Mouse (Mus musculus): Measurements from ENCODE around the gene Ntsr1. TPM values are rescaled to one million over a fixed set of nuclear protein-coding genes. Genes with fewer than 3 reads are reported as not detected.

The Ntsr1 gene
- total RNA-seq, 1 experiment, result 0.09 TPM

DNA sequence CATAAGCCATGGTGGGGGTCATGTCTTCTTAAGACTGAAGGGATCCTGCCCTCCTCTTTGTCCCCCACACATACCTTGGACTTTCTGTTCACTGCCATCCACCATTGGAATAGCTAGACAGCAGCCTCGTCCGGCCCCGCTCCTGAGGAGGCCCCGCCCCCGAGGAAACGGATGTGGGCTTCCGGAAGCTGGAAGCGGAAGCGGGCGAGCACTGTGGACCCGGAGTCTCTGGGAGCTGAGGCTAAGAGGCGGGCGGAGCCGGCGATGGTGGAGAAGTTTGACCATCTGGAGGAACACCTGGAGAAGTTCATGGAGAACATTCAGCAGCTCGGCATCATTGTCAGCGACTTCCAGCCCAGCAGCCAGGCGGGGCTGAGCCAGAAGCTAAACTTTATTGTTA lies 45.3 kb downstream of the Ntsr1 start:
- in situ Hi-C loops (cut with MboI; ENCODE audit: low sequenced_read_pairs in 2 of 2, unreplicated experiment in 2 of 2), result no loop called here
- Histone ChIP-seq H3K9me3 (ENCODE audit: control insufficient read depth, insufficient read depth, low read depth, low read length) (no peaks in the 10 kb centered on the region), H3K4me3 (ENCODE audit: insufficient read depth in 1 of 2, low read depth in 1 of 2, low read length in 2 of 2, poor library complexity in 1 of 2, severe bottlenecking in 1 of 2) (peak overlapping the region in 1 of 2 experiments; percentile 39; a peak in 1 of 4 replicates), H3K27ac (ENCODE audit: insufficient read depth, low read depth, low read length, poor library complexity, severe bottlenecking) (no peak overlapping the region), H3K36me3 (ENCODE audit: control insufficient read depth, insufficient read depth, low read length, poor library complexity, severe bottlenecking) (no peaks in the 10 kb centered on the region), H3K4me1 (ENCODE audit: control insufficient read depth in 2 of 2, insufficient read depth in 2 of 2, low read length in 2 of 2, poor library complexity in 1 of 2) (peaks cover 0 to 3% of the 10 kb centered on the region in 2 experiments; a peak in 2 of 4 replicates), H3K9ac (ENCODE audit: insufficient read depth, low read depth, low read length, poor library complexity, severe bottlenecking) (no peak overlapping the region)
- no peak for TF ChIP-seq CHD2 (IDR thresholded peaks at IDR 0.05; ENCODE audit: low read depth, low read length)
- no peak for TF ChIP-seq HCFC1 (IDR thresholded peaks at IDR 0.05; ENCODE audit: borderline replicate concordance, insufficient read depth, low read length)
- TF ChIP-seq ZNF384 (IDR thresholded peaks at IDR 0.05; ENCODE audit: low read depth, low read length), result no peak
- DNase-seq (ENCODE audit: low read depth, low spot score), result no peak

DNA sequence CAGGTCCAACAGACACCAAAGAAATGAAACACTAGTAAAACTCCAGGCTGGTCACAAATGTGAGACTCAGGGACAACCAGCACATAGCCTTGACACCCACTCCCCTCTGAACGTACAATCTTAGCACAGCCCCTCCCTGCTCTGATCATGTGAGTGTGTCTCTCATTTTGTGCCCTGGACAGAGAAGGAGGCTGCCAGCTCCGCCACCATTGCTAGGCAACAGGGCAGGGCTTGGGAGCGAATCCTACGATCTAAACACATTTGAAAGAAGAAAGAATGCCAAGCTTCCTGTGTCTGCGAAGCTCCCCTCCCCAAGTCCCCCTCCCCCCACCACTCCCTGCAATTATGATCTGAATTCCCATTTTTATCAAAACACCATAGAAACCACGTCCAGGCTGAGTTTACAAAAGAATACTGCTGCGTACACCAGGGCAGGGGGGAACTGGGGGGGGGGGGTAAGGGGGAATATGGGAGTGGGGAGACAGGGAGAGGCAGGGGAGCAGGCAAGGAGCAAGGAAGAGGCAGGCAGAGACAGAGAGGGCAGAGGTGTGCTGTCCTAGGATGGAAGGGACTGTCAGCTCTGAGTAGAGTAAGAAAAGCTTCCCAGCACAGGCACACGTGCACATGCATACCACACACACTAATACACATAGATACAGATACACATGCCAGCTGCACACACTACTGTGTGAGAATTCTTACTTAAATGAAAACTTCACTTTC lies 47.8 kb downstream of the Ntsr1 start:
- TF ChIP-seq CHD2 (IDR thresholded peaks at IDR 0.05; ENCODE audit: low read depth, low read length) (no peak), ZNF384 (IDR thresholded peaks at IDR 0.05; ENCODE audit: low read depth, low read length) (no peak), ZC3H11A (IDR thresholded peaks at IDR 0.05; ENCODE audit: borderline replicate concordance, low read depth, low read length) (no peak), HCFC1 (IDR thresholded peaks at IDR 0.05; ENCODE audit: borderline replicate concordance, insufficient read depth, low read length) (no peak), MAFK (IDR thresholded peaks at IDR 0.05; ENCODE audit: insufficient read depth, low read depth, low read length) (no peak)
- Histone ChIP-seq H3K36me3 (ENCODE audit: control insufficient read depth, insufficient read depth, low read length, poor library complexity, severe bottlenecking) (no peaks in the 10 kb centered on the region), H3K4me3 (ENCODE audit: insufficient read depth in 1 of 2, low read depth in 1 of 2, low read length in 2 of 2, poor library complexity in 1 of 2, severe bottlenecking in 1 of 2) (no peak overlapping the region), H3K9ac (ENCODE audit: insufficient read depth, low read depth, low read length, poor library complexity, severe bottlenecking) (no peak overlapping the region), H3K4me1 (ENCODE audit: control insufficient read depth in 2 of 2, insufficient read depth in 2 of 2, low read length in 2 of 2, poor library complexity in 1 of 2) (peaks cover 0 to 3% of the 10 kb centered on the region in 2 experiments; a peak in 2 of 4 replicates), H3K27ac (ENCODE audit: insufficient read depth, low read depth, low read length, poor library complexity, severe bottlenecking) (no peak overlapping the region), H3K9me3 (ENCODE audit: control insufficient read depth, insufficient read depth, low read depth, low read length) (no peaks in the 10 kb centered on the region)
- no peak for DNase-seq (ENCODE audit: low read depth, low spot score)
- in situ Hi-C loops (cut with MboI; ENCODE audit: low sequenced_read_pairs in 2 of 2, unreplicated experiment in 2 of 2), result no loop called here

DNA sequence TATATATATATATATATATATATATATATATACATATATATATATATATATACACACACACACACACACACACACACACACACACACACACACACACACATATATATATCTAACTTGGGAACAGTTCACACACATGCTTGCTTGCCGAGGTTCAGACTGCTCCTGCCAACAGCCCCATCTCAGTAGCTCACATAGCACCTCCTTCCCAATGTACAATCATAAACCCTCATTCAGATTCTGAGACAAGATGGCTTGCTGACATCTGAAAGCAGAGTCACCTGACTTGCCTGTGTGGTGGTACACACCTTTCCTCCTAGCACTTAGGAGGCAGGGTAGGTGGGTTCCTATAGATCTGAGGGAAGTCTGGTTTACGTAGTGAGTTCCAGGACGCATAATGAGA lies 52.6 kb downstream of the Ntsr1 start:
- H3K9me3 ChIP-seq (ENCODE audit: control insufficient read depth, insufficient read depth, low read depth, low read length), result no peaks in the 10 kb centered on the region
- in situ Hi-C loops (cut with MboI; ENCODE audit: low sequenced_read_pairs in 2 of 2, unreplicated experiment in 2 of 2), result loop anchor here (5.0 to 25.0 kb wide), 3 partner anchors 58 to 235 kb away; partner anchors contain the start of genes Bhlhe23 (in 1 of the 2) and Ntsr1 (in 1 of the 2)

DNA sequence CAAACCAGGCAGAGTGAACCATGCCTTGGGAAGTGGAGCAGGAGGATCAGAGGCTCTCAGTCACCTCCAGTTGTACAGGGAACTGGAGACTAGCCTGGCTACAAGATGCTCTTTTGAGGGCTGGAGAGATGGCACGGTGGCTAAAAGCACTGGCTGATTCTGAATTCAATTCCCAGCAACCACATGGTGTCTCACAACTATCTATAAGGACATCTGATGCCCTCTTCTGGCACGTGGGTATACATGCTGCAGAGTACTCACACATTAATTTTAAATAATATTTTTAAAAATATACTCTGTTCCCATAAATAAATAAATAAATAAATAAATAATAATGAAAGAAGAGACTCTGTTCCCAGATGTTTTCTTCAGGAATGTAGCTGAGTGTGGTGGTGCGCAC lies 55.4 kb downstream of the Ntsr1 start:
- Histone ChIP-seq H3K4me3 (ENCODE audit: insufficient read depth in 1 of 2, low read depth in 1 of 2, low read length in 2 of 2, poor library complexity in 1 of 2, severe bottlenecking in 1 of 2) (no peak overlapping the region), H3K9me3 (ENCODE audit: control insufficient read depth, insufficient read depth, low read depth, low read length) (no peaks in the 10 kb centered on the region), H3K4me1 (ENCODE audit: control insufficient read depth in 2 of 2, insufficient read depth in 2 of 2, low read length in 2 of 2, poor library complexity in 1 of 2) (no peaks in the 10 kb centered on the region), H3K9ac (ENCODE audit: insufficient read depth, low read depth, low read length, poor library complexity, severe bottlenecking) (no peak overlapping the region), H3K27ac (ENCODE audit: insufficient read depth, low read depth, low read length, poor library complexity, severe bottlenecking) (no peak overlapping the region), H3K36me3 (ENCODE audit: control insufficient read depth, insufficient read depth, low read length, poor library complexity, severe bottlenecking) (no peaks in the 10 kb centered on the region)
- no peak for TF ChIP-seq ZC3H11A (IDR thresholded peaks at IDR 0.05; ENCODE audit: borderline replicate concordance, low read depth, low read length)
- TF ChIP-seq CHD2 (IDR thresholded peaks at IDR 0.05; ENCODE audit: low read depth, low read length), result no peak
- no peak for TF ChIP-seq MAFK (IDR thresholded peaks at IDR 0.05; ENCODE audit: insufficient read depth, low read depth, low read length)
- no peak for TF ChIP-seq ZNF384 (IDR thresholded peaks at IDR 0.05; ENCODE audit: low read depth, low read length)
- TF ChIP-seq HCFC1 (IDR thresholded peaks at IDR 0.05; ENCODE audit: borderline replicate concordance, insufficient read depth, low read length), result no peak
- no peak for DNase-seq (ENCODE audit: low read depth, low spot score)
- in situ Hi-C loops (cut with MboI; ENCODE audit: low sequenced_read_pairs in 2 of 2, unreplicated experiment in 2 of 2), result loop anchor here in 1 of 2 experiments (10.0 to 25.0 kb wide), 2 partner anchors 60 to 232 kb away; partner anchors contain the start of genes Bhlhe23 and Ntsr1

More for the DNA sequence above, 52.6 kb downstream of the Ntsr1 start:
- no peak overlapping the region for H3K4me3 ChIP-seq (ENCODE audit: insufficient read depth in 1 of 2, low read depth in 1 of 2, low read length in 2 of 2, poor library complexity in 1 of 2, severe bottlenecking in 1 of 2)
- no peaks in the 10 kb centered on the region for H3K36me3 ChIP-seq (ENCODE audit: control insufficient read depth, insufficient read depth, low read length, poor library complexity, severe bottlenecking)
- no peak overlapping the region for H3K27ac ChIP-seq (ENCODE audit: insufficient read depth, low read depth, low read length, poor library complexity, severe bottlenecking)
- TF ChIP-seq CHD2 (IDR thresholded peaks at IDR 0.05; ENCODE audit: low read depth, low read length) (no peak), ZC3H11A (IDR thresholded peaks at IDR 0.05; ENCODE audit: borderline replicate concordance, low read depth, low read length) (no peak), HCFC1 (IDR thresholded peaks at IDR 0.05; ENCODE audit: borderline replicate concordance, insufficient read depth, low read length) (no peak), ZNF384 (IDR thresholded peaks at IDR 0.05; ENCODE audit: low read depth, low read length) (no peak), MAFK (IDR thresholded peaks at IDR 0.05; ENCODE audit: insufficient read depth, low read depth, low read length) (no peak)
- no peak for DNase-seq (ENCODE audit: low read depth, low spot score)
- H3K9ac ChIP-seq (ENCODE audit: insufficient read depth, low read depth, low read length, poor library complexity, severe bottlenecking), result no peak overlapping the region
- no peaks in the 10 kb centered on the region; a peak in 1 of 4 replicates for H3K4me1 ChIP-seq (ENCODE audit: control insufficient read depth in 2 of 2, insufficient read depth in 2 of 2, low read length in 2 of 2, poor library complexity in 1 of 2)

All from ES-E14 (cell line).